Mouse (Mus musculus) myocyte (in vitro differentiated cells): ENCODE measurements around the gene Riox1. TPM values are rescaled to one million over a fixed set of nuclear protein-coding genes. Genes with fewer than 3 reads are reported as not detected.

Experiments
- H3K27me3 ChIP-seq: one replicate; pipeline ENCODE4 v1.6.1; 2011; ENCODE audit not compliant: control insufficient read depth, insufficient read depth, insufficient read length
- H3K36me3 ChIP-seq: one replicate; pipeline ENCODE4 v1.6.1; 2011; ENCODE audit not compliant: control insufficient read depth, insufficient read depth
- H3K4me2 ChIP-seq: one replicate; pipeline ENCODE4 v1.6.1; 2011; ENCODE audit warnings: low read depth, control low read depth
- H3K4me3 ChIP-seq: one replicate; pipeline ENCODE4 v1.5.1; 2011; ENCODE audit warnings: mild to moderate bottlenecking, control low read depth, moderate library complexity
- H3K79me2 ChIP-seq: one replicate; pipeline ENCODE4 v1.6.1; 2011; ENCODE audit not compliant: control insufficient read depth, insufficient read depth
- H3ac ChIP-seq: one replicate; pipeline ENCODE4 v1.6.1; 2011; ENCODE audit not compliant: control insufficient read depth, insufficient read length
- CEBPB ChIP-seq: IDR thresholded peaks from 2 replicates; pipeline ENCODE4 v1.6.1; 2011; ENCODE audit warnings: mild to moderate bottlenecking, moderate library complexity; ENCODE audit not compliant: poor library complexity, insufficient read depth, severe bottlenecking
- E2F4 ChIP-seq: IDR thresholded peaks from one replicate; pipeline ENCODE4 v1.6.1; 2011; ENCODE audit warnings: mild to moderate bottlenecking, control low read depth, moderate library complexity; ENCODE audit not compliant: insufficient read depth
- MAX ChIP-seq: IDR thresholded peaks from one replicate; pipeline ENCODE4 v1.6.1; 2011; ENCODE audit warnings: low read depth, mild to moderate bottlenecking, control low read depth
- MYOD1 ChIP-seq, 3 experiments: IDR thresholded peaks; one replicate each; pipeline ENCODE4 v1.6.1; 2011; ENCODE audit warnings: control low read depth in 2 of 3, low read depth in 2 of 3, mild to moderate bottlenecking in 2 of 3, moderate library complexity in 1 of 3; ENCODE audit not compliant: insufficient read length in 2 of 3, control insufficient read depth in 1 of 3
- MYOG ChIP-seq, 3 experiments: IDR thresholded peaks; one replicate each; pipeline ENCODE4 v1.6.1; 2011; ENCODE audit warnings: control low read depth in 2 of 3, low read depth in 2 of 3, mild to moderate bottlenecking in 2 of 3; ENCODE audit not compliant: insufficient read length in 2 of 3, control insufficient read depth in 1 of 3, insufficient read depth in 1 of 3
- POLR2A ChIP-seq: IDR thresholded peaks from one replicate; pipeline ENCODE4 v1.6.1; 2011; ENCODE audit warnings: low read depth, mild to moderate bottlenecking, control low read depth, moderate library complexity; ENCODE audit not compliant: insufficient read length
- POLR2AphosphoS2 ChIP-seq: IDR thresholded peaks from one replicate; pipeline ENCODE4 v1.6.1; 2011; ENCODE audit warnings: low read depth, control low read depth; ENCODE audit not compliant: insufficient read length
- REST ChIP-seq: IDR thresholded peaks from one replicate; pipeline ENCODE4 v1.6.1; 2011; ENCODE audit warnings: mild to moderate bottlenecking, control low read depth, moderate library complexity; ENCODE audit not compliant: insufficient read depth, insufficient read length
- SRF ChIP-seq: IDR thresholded peaks from one replicate; pipeline ENCODE4 v1.6.1; 2011; ENCODE audit warnings: low read depth; ENCODE audit not compliant: control insufficient read depth, insufficient read length
- TCF12 ChIP-seq: IDR thresholded peaks from one replicate; pipeline ENCODE4 v1.6.1; 2011; ENCODE audit warnings: mild to moderate bottlenecking, control low read depth; ENCODE audit not compliant: poor library complexity, insufficient read depth, severe bottlenecking
- TCF3 ChIP-seq: IDR thresholded peaks from one replicate; pipeline ENCODE4 v1.6.1; 2011; ENCODE audit warnings: low read depth, control low read depth; ENCODE audit not compliant: insufficient read length
- USF1 ChIP-seq: IDR thresholded peaks from one replicate; pipeline ENCODE4 v1.6.1; 2011; ENCODE audit warnings: low read depth, mild to moderate bottlenecking, control low read depth, moderate library complexity
- polyA plus RNA-seq: library from polyadenylated mRNA; unstranded; fragments of >200 nt; fragmentation: generic; extraction: Trizol; gene quantifications from one replicate; pipeline ENCODE4 v1.2.1, GENCODE M21; 2012; ENCODE audit warnings: missing spikeins

Riox1 gene
- polyA plus RNA-seq, 1 experiment: 14.2 TPM

GRCm38 (mm10) chr12:83972117-83972516, 21.7 kb downstream of the Riox1 start:
- Histone ChIP-seq H3K27me3 (peaks cover 6% of the 10 kb centered on the region), H3K4me2 (no peak overlapping the region), H3K79me2 (no peaks in the 10 kb centered on the region), H3K36me3 (no peaks in the 10 kb centered on the region), H3ac (no peak overlapping the region), H3K4me3 (no peak overlapping the region)
- TF ChIP-seq MYOD1 (IDR thresholded peaks at IDR 0.05; ENCODE audit: control insufficient read depth in 1 of 3, insufficient read length in 2 of 3, low read depth in 2 of 3) (no peak), REST (no peak), USF1 (no peak), POLR2AphosphoS2 (no peak), E2F4 (no peak), TCF3 (no peak), POLR2A (no peak)

DNA sequence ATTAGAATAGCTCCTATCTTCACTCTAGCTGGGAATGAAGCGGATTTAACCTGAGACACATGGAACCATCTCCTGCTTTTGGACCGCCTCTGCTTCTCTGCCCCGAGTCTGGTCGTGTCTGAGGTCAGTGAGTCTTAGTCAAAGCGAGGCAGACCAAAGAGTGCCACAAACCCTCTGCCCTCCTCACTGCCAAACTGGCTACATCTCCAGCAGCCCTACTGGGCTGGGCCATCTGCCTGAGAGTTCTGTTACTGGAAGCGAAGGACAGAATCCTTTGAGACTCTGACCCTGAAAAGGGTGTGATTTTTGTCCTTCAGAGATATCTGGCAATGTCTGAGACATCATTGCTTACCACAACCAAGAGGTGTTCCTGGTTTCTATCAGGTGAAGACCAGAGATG, 28.5 kb downstream of the Riox1 start:
- Histone ChIP-seq H3K36me3 (no peaks in the 10 kb centered on the region), H3K4me2 (no peak overlapping the region), H3K27me3 (peaks cover 22% of the 10 kb centered on the region), H3K79me2 (no peaks in the 10 kb centered on the region), H3ac (no peak overlapping the region), H3K4me3 (no peak overlapping the region)
- TF ChIP-seq POLR2A (no peak), MYOD1 (IDR thresholded peaks at IDR 0.05; ENCODE audit: control insufficient read depth in 1 of 3, insufficient read length in 2 of 3, low read depth in 2 of 3) (no peak), REST (no peak), SRF (no peak), CEBPB (no peak), USF1 (no peak), TCF12 (no peak), POLR2AphosphoS2 (no peak), MYOG (IDR thresholded peaks at IDR 0.05; ENCODE audit: control insufficient read depth in 1 of 3, insufficient read depth in 1 of 3, insufficient read length in 2 of 3, low read depth in 2 of 3) (no peak), MAX (no peak), E2F4 (no peak)

DNA sequence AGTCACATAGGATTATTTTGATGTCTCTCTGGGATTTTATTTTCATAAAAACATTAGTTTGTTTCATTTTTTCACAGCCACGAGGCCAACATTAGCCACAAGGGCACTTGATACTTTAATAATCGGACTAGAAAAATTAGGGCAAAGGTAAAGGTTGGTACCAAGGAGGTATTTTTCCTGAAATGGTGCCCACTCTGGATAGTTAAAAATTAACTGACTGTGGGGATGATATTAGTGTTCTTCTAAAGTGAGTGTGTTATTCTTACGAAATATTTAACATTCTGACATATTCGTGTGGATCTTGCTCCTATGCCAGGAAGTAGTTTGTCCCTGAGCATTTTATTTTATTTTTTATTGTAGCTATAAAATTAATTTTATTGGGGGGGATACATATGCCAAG, 31.2 kb downstream of the Riox1 start:
- no peak overlapping the region for H3ac ChIP-seq
- H3K79me2 ChIP-seq: no peaks in the 10 kb centered on the region
- H3K27me3 ChIP-seq: peaks cover 21% of the 10 kb centered on the region
- no peak for TF ChIP-seq MAX
- no peak for TF ChIP-seq SRF
- no peak for TF ChIP-seq MYOG (IDR thresholded peaks at IDR 0.05; ENCODE audit: control insufficient read depth in 1 of 3, insufficient read depth in 1 of 3, insufficient read length in 2 of 3, low read depth in 2 of 3)
- no peak for TF ChIP-seq POLR2AphosphoS2
- TF ChIP-seq POLR2A: no peak
- no peak for TF ChIP-seq TCF12
- TF ChIP-seq E2F4: no peak
- TF ChIP-seq CEBPB: no peak
- TF ChIP-seq TCF3: no peak
- no peak for TF ChIP-seq REST
- TF ChIP-seq MYOD1 (IDR thresholded peaks at IDR 0.05; ENCODE audit: control insufficient read depth in 1 of 3, insufficient read length in 2 of 3, low read depth in 2 of 3): no peak
- no peak for TF ChIP-seq USF1
- no peak overlapping the region for H3K4me2 ChIP-seq
- H3K4me3 ChIP-seq: no peak overlapping the region
- H3K36me3 ChIP-seq: no peaks in the 10 kb centered on the region

DNA sequence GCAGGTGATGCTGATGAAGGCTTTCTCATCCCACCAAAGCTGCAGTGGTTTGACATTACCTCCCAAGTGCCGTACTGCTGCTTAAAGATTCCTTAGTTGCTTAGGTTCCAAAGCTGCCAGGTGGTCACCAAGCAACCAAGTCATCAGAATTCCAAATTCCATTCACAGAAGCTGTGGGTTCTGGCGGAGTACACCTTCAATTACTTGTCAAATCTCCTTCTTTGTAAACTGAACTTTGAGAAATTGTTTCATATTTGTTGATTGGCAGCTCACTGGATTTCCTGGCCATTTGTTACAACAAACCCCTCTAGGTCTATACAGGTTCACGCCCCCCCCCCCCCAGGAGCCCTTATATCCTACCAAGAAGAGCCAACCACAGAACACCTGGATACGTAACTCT, 34.3 kb downstream of the Riox1 start, which contains the start of gene Heatr4:
Heatr4 (minus strand) TSS at position 101 of the 400 bp plus-strand sequence.
- no peaks in the 10 kb centered on the region for H3K27me3 ChIP-seq
- TF ChIP-seq MAX: no peak
- TF ChIP-seq POLR2A: no peak
- TF ChIP-seq POLR2AphosphoS2: no peak
- no peak for TF ChIP-seq USF1
- TF ChIP-seq REST: no peak
- no peak for TF ChIP-seq E2F4
- no peak for TF ChIP-seq MYOG (IDR thresholded peaks at IDR 0.05; ENCODE audit: control insufficient read depth in 1 of 3, insufficient read depth in 1 of 3, insufficient read length in 2 of 3, low read depth in 2 of 3)
- TF ChIP-seq CEBPB: no peak
- no peak for TF ChIP-seq SRF
- no peak for TF ChIP-seq MYOD1 (IDR thresholded peaks at IDR 0.05; ENCODE audit: control insufficient read depth in 1 of 3, insufficient read length in 2 of 3, low read depth in 2 of 3)
- TF ChIP-seq TCF3: no peak
- TF ChIP-seq TCF12: no peak
- H3K36me3 ChIP-seq: no peaks in the 10 kb centered on the region
- H3ac ChIP-seq: no peak within 1 kb of the TSS
- H3K79me2 ChIP-seq: peaks cover 13% of the 10 kb centered on the region
- H3K4me2 ChIP-seq: no peak within 1 kb of the TSS
- no peak within 1 kb of the TSS for H3K4me3 ChIP-seq

GRCm38 (mm10) chr12:83987242-83987582, 36.8 kb downstream of the Riox1 start:
- H3K4me3 ChIP-seq: peak overlapping the region; percentile 89

More at GRCm38 (mm10) chr12:83987242-83987582, 36.8 kb downstream of the Riox1 start:
- Histone ChIP-seq H3K27me3 (no peaks in the 10 kb centered on the region), H3K36me3 (peaks cover 5% of the 10 kb centered on the region), H3ac (peak overlapping the region; percentile 74), H3K4me2 (peak overlapping the region; percentile 71), H3K79me2 (peaks cover 15% of the 10 kb centered on the region)
- TF ChIP-seq E2F4 (no peak), CEBPB (peak; percentile 99)
